In genomic region chr17:47454675-47455074, GRCm38 (mm10) we compare ENCODE assay signal across 12 mouse cellular contexts. TPM values are rescaled to one million over a fixed set of nuclear protein-coding genes. Genes with fewer than 3 reads are reported as not detected.
A peak's percentile ranks its signal among the peaks of the same experiment; 100 is the strongest.
DNase-seq lines count a peak whose midpoint lies in the region; ATAC-seq and TF ChIP-seq lines count a peak whose summit lies in the region.
"Had no signal": no experiment of that assay in that cellular context is flagged by ENCODE, and none has a peak within 500 bp of the region (broad histone marks: within the 10 kb centered on the region; RNA-seq: fewer than 3 reads in every experiment).

No protein-coding gene starts in this region.

- H3K4me3 ChIP-seq in heart, embryonic 12.5 days, result no peak overlapping the region
- H3K4me3 ChIP-seq in liver, embryonic 14.5 days (ENCODE audit: insufficient read depth in 1 of 2, low read depth in 2 of 2, low read length in 2 of 2), result no peak overlapping the region
- H3K4me3 ChIP-seq in hindbrain, embryonic 13.5 days, result no peak overlapping the region
- H3K4me3 ChIP-seq in forebrain, embryonic 16.5 days (replicated peaks; ENCODE audit: low read length), result no peak overlapping the region
- H3K4me3 ChIP-seq: neural tube, embryonic 13.5 days had no signal

- no peaks in the 10 kb centered on the region for H3K9me3 ChIP-seq in heart, embryonic 12.5 days (replicated peaks)
- no peaks in the 10 kb centered on the region for H3K9me3 ChIP-seq in liver, embryonic 14.5 days (ENCODE audit: control insufficient read depth, low read length)
- no peaks in the 10 kb centered on the region for H3K9me3 ChIP-seq in hindbrain, embryonic 13.5 days
- H3K9me3 ChIP-seq in forebrain, embryonic 16.5 days (ENCODE audit: control insufficient read depth, low read length), result no peaks in the 10 kb centered on the region
- H3K9me3 ChIP-seq: neural tube, embryonic 13.5 days had no signal

- no peaks in the 10 kb centered on the region for H3K27me3 ChIP-seq in heart, embryonic 12.5 days (replicated peaks)
- H3K27me3 ChIP-seq in liver, embryonic 14.5 days (ENCODE audit: control insufficient read depth, insufficient read depth, low read length), result no peaks in the 10 kb centered on the region
- H3K27me3 ChIP-seq in hindbrain, embryonic 13.5 days, result 0 out of 2 replicates have a peak, but pooled peaks cover 1% of the 10 kb centered on the region
- no peaks in the 10 kb centered on the region for H3K27me3 ChIP-seq in forebrain, embryonic 16.5 days (replicated peaks; ENCODE audit: control insufficient read depth, insufficient read depth, low read length)
- H3K27me3 ChIP-seq: neural tube, embryonic 13.5 days had no signal

- no peak for TF ChIP-seq EP300 in liver, embryonic 14.5 days (IDR thresholded peaks at IDR 0.05; ENCODE audit: low read depth)

- H3K9ac ChIP-seq in heart, embryonic 12.5 days, result no peak overlapping the region
- no peak overlapping the region for H3K9ac ChIP-seq in liver, embryonic 14.5 days (replicated peaks)
- H3K9ac ChIP-seq in hindbrain, embryonic 13.5 days, result no peak overlapping the region
- H3K9ac ChIP-seq in forebrain, embryonic 16.5 days (replicated peaks; ENCODE audit: low read depth, low read length), result no peak overlapping the region
- H3K9ac ChIP-seq: forebrain, postnatal 0 days; neural tube, embryonic 13.5 days had no signal

- H3K4me2 ChIP-seq in heart, embryonic 12.5 days, result no peak overlapping the region
- H3K4me2 ChIP-seq in liver, embryonic 14.5 days (ENCODE audit: low read depth), result peak overlapping the region; percentile 8; the same call in 1 of the 2 replicates
- no peak overlapping the region for H3K4me2 ChIP-seq in hindbrain, embryonic 13.5 days
- no peak overlapping the region for H3K4me2 ChIP-seq in forebrain, embryonic 16.5 days (ENCODE audit: low read length)
- H3K4me2 ChIP-seq: neural tube, embryonic 13.5 days had no signal

- H3K4me1 ChIP-seq in heart, embryonic 12.5 days (replicated peaks), result peaks cover 75% of the 10 kb centered on the region
- peaks cover 0 to 18% of the 10 kb centered on the region in 2 experiments; a peak in 3 of 4 replicates for H3K4me1 ChIP-seq in liver, embryonic 14.5 days (replicated peaks; ENCODE audit: control insufficient read depth in 2 of 2, insufficient read depth in 2 of 2, low read length in 1 of 2)
- H3K4me1 ChIP-seq in hindbrain, embryonic 13.5 days (replicated peaks), result peaks cover 6% of the 10 kb centered on the region; the same call in 1 of the 2 replicates
- H3K4me1 ChIP-seq in forebrain, embryonic 16.5 days (replicated peaks; ENCODE audit: control insufficient read depth, insufficient read depth, low read length), result no peaks in the 10 kb centered on the region

- no peaks in the 10 kb centered on the region for H3K36me3 ChIP-seq in heart, embryonic 12.5 days
- no peaks in the 10 kb centered on the region for H3K36me3 ChIP-seq in liver, embryonic 14.5 days (replicated peaks; ENCODE audit: control insufficient read depth, insufficient read depth, low read depth)
- H3K36me3 ChIP-seq in hindbrain, embryonic 13.5 days, result no peaks in the 10 kb centered on the region
- no peaks in the 10 kb centered on the region for H3K36me3 ChIP-seq in forebrain, embryonic 16.5 days (ENCODE audit: control insufficient read depth, insufficient read depth)
- H3K36me3 ChIP-seq: neural tube, embryonic 13.5 days had no signal

- DNase-seq in heart, postnatal 4 days, result no peak
- DNase-seq in testis, postnatal 10 days (ENCODE audit: low spot score), result peak; percentile 64
- DNase-seq in testis, postnatal 14 days (ENCODE audit: low spot score), result no peak
- no peak for DNase-seq in liver, embryonic 14.5 days (ENCODE audit: low read depth in 3 of 3, low spot score in 3 of 3)
- DNase-seq in thymus, postnatal 4 days, result peak; percentile 63
- DNase-seq: cerebellum, postnatal 25 days; forebrain, postnatal 0 days had no signal

- 0 out of 2 replicates have a peak overlapping the region, but pooled peaks have one; percentile 6 for H3K27ac ChIP-seq in heart, embryonic 12.5 days (ENCODE audit: poor library complexity, severe bottlenecking)
- H3K27ac ChIP-seq in liver, embryonic 14.5 days, result no peak overlapping the region
- no peak overlapping the region for H3K27ac ChIP-seq in hindbrain, embryonic 13.5 days
- H3K27ac ChIP-seq in forebrain, embryonic 16.5 days (ENCODE audit: low read length), result no peak overlapping the region
- H3K27ac ChIP-seq: neural tube, embryonic 13.5 days had no signal

- 38% methylated on average over 8 of the region's 8 CpGs for WGBS in heart, embryonic 12.5 days
- WGBS in liver, embryonic 14.5 days (ENCODE audit: insufficient replicate concordance), result 25% methylated on average over 8 of the region's 8 CpGs
- WGBS in hindbrain, embryonic 13.5 days, result 73% methylated on average over 8 of the region's 8 CpGs
- WGBS in forebrain, embryonic 16.5 days, result 47% methylated on average over 8 of the region's 8 CpGs

- peak; percentile 56 for ATAC-seq in heart, embryonic 12.5 days (ENCODE audit: insufficient number of reproducible peaks, low FRiP score)
- peak; percentile 74; the same call in 1 of the 2 replicates for ATAC-seq in liver, embryonic 14.5 days (ENCODE audit: insufficient read depth)
- ATAC-seq in hindbrain, embryonic 13.5 days (ENCODE audit: low FRiP score), result no peak
- no peak for ATAC-seq in forebrain, embryonic 16.5 days
- ATAC-seq: forebrain, postnatal 0 days had no signal

- TF ChIP-seq CTCF in liver, embryonic 14.5 days (IDR thresholded peaks at IDR 0.05; ENCODE audit: low read depth), result no peak

RNA-seq across cellular contexts. Expression of gene 1700001C19Rik, which starts 17.5 kb away (rescaled TPM):
- 1.0 and 1.2 TPM in 2 replicates for polyA plus RNA-seq in heart, embryonic 12.5 days (2016; fragmentation: Nextera tagmentation; extraction: Ambion mirVana)
- total RNA-seq in heart, postnatal 4 days (2021), result under 1 TPM; 0.32 to 0.45 TPM
- 0.89 and 0.93 TPM in 2 replicates for polyA plus RNA-seq in liver, embryonic 14.5 days (2012; rRNA removed)
- polyA plus RNA-seq in liver, embryonic 14.5 days (2014; fragmentation: Nextera tagmentation; extraction: Ambion mirVana), result 1.1 and 1.2 TPM in 2 replicates
- 0.34 and 0.79 TPM in 2 replicates for polyA plus RNA-seq in hindbrain, embryonic 13.5 days (2015; fragmentation: Nextera tagmentation; extraction: Ambion mirVana)
- polyA plus RNA-seq in forebrain, embryonic 16.5 days (2015; fragmentation: Nextera tagmentation; extraction: Ambion mirVana), result 0.55 and 0.86 TPM in 2 replicates
- total RNA-seq: adrenal gland, adult 18-20 months had no signal

RNA-seq across cellular contexts. Expression of gene AI661453, which starts 18.3 kb away (rescaled TPM):
- polyA plus RNA-seq in heart, embryonic 12.5 days (2016; fragmentation: Nextera tagmentation; extraction: Ambion mirVana), result 0.85 and 1.1 TPM in 2 replicates
- 1 to 10 TPM; 2.2 to 3.5 TPM for total RNA-seq in heart, postnatal 4 days (2021)
- polyA plus RNA-seq in liver, embryonic 14.5 days (2012; rRNA removed), result 0.44 and 0.56 TPM in 2 replicates
- polyA plus RNA-seq in liver, embryonic 14.5 days (2014; fragmentation: Nextera tagmentation; extraction: Ambion mirVana), result 0.42 and 0.56 TPM in 2 replicates
- 0.22 and 0.34 TPM in 2 replicates for polyA plus RNA-seq in hindbrain, embryonic 13.5 days (2015; fragmentation: Nextera tagmentation; extraction: Ambion mirVana)
- polyA plus RNA-seq in forebrain, embryonic 16.5 days (2015; fragmentation: Nextera tagmentation; extraction: Ambion mirVana), result 0.19 and 0.22 TPM in 2 replicates

RNA-seq across cellular contexts. Expression of gene Taf8, which starts 47.4 kb away (rescaled TPM):
- polyA plus RNA-seq in heart, embryonic 12.5 days (2016; fragmentation: Nextera tagmentation; extraction: Ambion mirVana), result 21.1 and 22.1 TPM in 2 replicates
- total RNA-seq in heart, postnatal 4 days (2021), result 10 to 100 TPM; 13.7 to 14.6 TPM
- 13.8 and 15.5 TPM in 2 replicates for polyA plus RNA-seq in liver, embryonic 14.5 days (2012; rRNA removed)
- polyA plus RNA-seq in liver, embryonic 14.5 days (2014; fragmentation: Nextera tagmentation; extraction: Ambion mirVana), result 10.4 and 11.8 TPM in 2 replicates
- polyA plus RNA-seq in hindbrain, embryonic 13.5 days (2015; fragmentation: Nextera tagmentation; extraction: Ambion mirVana), result 23.4 and 23.5 TPM in 2 replicates
- polyA plus RNA-seq in forebrain, embryonic 16.5 days (2015; fragmentation: Nextera tagmentation; extraction: Ambion mirVana), result 24.9 and 25.7 TPM in 2 replicates

RNA-seq across cellular contexts. Expression of gene Ccnd3, which starts 50.2 kb away (rescaled TPM):
- polyA plus RNA-seq in heart, embryonic 12.5 days (2016; fragmentation: Nextera tagmentation; extraction: Ambion mirVana), result 533 and 538 TPM in 2 replicates
- total RNA-seq in heart, postnatal 4 days (2021), result 100 to 1,000 TPM; 170 to 175 TPM
- 195 and 227 TPM in 2 replicates for polyA plus RNA-seq in liver, embryonic 14.5 days (2012; rRNA removed)
- polyA plus RNA-seq in liver, embryonic 14.5 days (2014; fragmentation: Nextera tagmentation; extraction: Ambion mirVana), result 379 and 451 TPM in 2 replicates
- polyA plus RNA-seq in hindbrain, embryonic 13.5 days (2015; fragmentation: Nextera tagmentation; extraction: Ambion mirVana), result 74.3 and 75.2 TPM in 2 replicates
- polyA plus RNA-seq in forebrain, embryonic 16.5 days (2015; fragmentation: Nextera tagmentation; extraction: Ambion mirVana), result 58.5 and 66.0 TPM in 2 replicates

RNA-seq across cellular contexts. Expression of gene Guca1a, which starts 54.3 kb away (rescaled TPM):
- polyA plus RNA-seq in heart, embryonic 12.5 days (2016; fragmentation: Nextera tagmentation; extraction: Ambion mirVana), result 3.2 and 3.8 TPM in 2 replicates
- total RNA-seq in heart, postnatal 4 days (2021), result under 1 TPM; 0.41 to 0.52 TPM
- polyA plus RNA-seq in liver, embryonic 14.5 days (2012; rRNA removed), result 0.63 and 0.69 TPM in 2 replicates
- polyA plus RNA-seq in liver, embryonic 14.5 days (2014; fragmentation: Nextera tagmentation; extraction: Ambion mirVana), result 1.0 and 1.1 TPM in 2 replicates
- 0.61 and 0.65 TPM in 2 replicates for polyA plus RNA-seq in hindbrain, embryonic 13.5 days (2015; fragmentation: Nextera tagmentation; extraction: Ambion mirVana)
- polyA plus RNA-seq in forebrain, embryonic 16.5 days (2015; fragmentation: Nextera tagmentation; extraction: Ambion mirVana), result 0.67 TPM in 1 of 2 replicates, not detected in the other
- total RNA-seq: forebrain, postnatal 0 days had no signal

Comparison
In these comparisons a context has a peak if more than half of its experiments do, and no peak if none do; other contexts are left out.
1. DNase-seq: peak in testis, postnatal 10 days (single experiment) and thymus, postnatal 4 days (single experiment); none in heart, postnatal 4 days (single experiment), testis, postnatal 14 days (single experiment) and liver, embryonic 14.5 days (0 of 3).
2. ATAC-seq: peak in heart, embryonic 12.5 days (single experiment) and liver, embryonic 14.5 days (single experiment); none in hindbrain, embryonic 13.5 days (single experiment) and forebrain, embryonic 16.5 days (single experiment).